Mouse (Mus musculus) adrenal gland, postnatal 4 days (tissue): ENCODE results near the gene Wdr20rt. TPM values are rescaled to one million over a fixed set of nuclear protein-coding genes. Genes with fewer than 3 reads are reported as not detected.

Source experiments
- total RNA-seq, 2 experiments: library from RNA; stranded (reverse); gene quantifications; 2 replicates each; pipeline ENCODE4 v1.2.3; 2021

Wdr20rt gene
- total RNA-seq, 2 experiments from 2014 or later = 0.23 TPM; not detected in 1

Other genes starting within 250 kb of the Wdr20rt start
- gene Prpf39, start 189.2 kb upstream of the Wdr20rt start, total RNA-seq = 10 to 100 TPM; 66.2 to 66.3 TPM
- gene Fkbp3, start 151.5 kb upstream of the Wdr20rt start, total RNA-seq = 100 to 1,000 TPM; 150 to 153 TPM
- 10 to 100 TPM; 15.3 to 16.1 TPM for gene Fancm, start 149.9 kb upstream of the Wdr20rt start, total RNA-seq
- 10 to 100 TPM; 11.7 to 13.2 TPM for gene Mis18bp1, start 52.9 kb upstream of the Wdr20rt start, total RNA-seq